Mouse (Mus musculus) brain, adult 2 months (tissue): ENCODE measurements around the gene Map4k4.

ENCODE experiments used
- DNase-seq: peaks from one replicate; pipeline ENCODE4 v3.0.0; 2011; ENCODE audit warnings: low read depth, low spot score

Map4k4 gene

GRCm38 (mm10) chr1:40033315-40033714 is 132.6 kb downstream of the Map4k4 start:
- no peak for DNase-seq

GRCm38 (mm10) chr1:40033743-40034420 is 133.2 kb downstream of the Map4k4 start:
- peak; percentile 69 for DNase-seq

DNA sequence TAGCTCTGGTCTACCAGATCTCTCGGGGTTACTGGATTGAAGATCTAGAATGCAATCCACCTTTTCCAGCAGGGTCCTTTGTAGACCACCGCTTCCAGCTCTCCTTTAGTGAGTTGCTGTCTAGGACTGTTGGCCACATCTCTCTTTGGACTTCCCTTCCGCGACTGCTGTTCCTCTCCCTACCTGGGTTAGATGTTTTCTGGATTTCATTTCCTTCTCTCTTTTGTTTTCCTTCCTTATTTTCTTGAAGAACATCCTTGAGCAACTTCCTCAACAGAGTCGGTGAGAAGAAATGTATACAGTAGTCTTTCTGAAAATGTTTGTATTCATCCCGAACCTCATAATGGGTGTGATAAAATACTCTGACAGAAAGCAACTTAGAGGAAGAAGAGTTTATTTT is 137.1 kb downstream of the Map4k4 start:
- no peak for DNase-seq

- DNase-seq = no peak
These were observed 145.0 kb downstream of the Map4k4 start for GRCm38 (mm10) chr1:40045686-40046085.

- DNase-seq = no peak
These were observed 145.9 kb downstream of the Map4k4 start for GRCm38 (mm10) chr1:40046600-40046999.

DNA sequence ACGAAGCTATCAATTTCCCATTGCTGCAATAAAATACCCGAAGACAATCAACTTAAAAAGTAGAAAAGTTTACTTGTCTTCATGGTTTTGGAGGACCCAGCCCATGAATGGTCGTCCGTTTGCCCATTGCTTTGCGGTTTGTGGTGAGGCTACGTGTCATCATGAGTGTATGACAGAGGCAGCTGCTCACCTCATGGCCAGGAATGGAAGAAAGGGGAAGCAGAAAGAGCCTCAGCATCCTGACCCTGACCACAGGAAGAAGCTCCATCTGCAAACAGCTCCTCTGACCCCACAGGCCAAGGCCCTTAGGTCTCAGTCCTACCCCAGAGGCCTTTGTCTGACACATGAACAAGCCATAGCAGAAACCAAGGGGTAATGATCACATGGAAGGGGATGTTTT is 150.4 kb downstream of the Map4k4 start:
- no peak for DNase-seq

DNA sequence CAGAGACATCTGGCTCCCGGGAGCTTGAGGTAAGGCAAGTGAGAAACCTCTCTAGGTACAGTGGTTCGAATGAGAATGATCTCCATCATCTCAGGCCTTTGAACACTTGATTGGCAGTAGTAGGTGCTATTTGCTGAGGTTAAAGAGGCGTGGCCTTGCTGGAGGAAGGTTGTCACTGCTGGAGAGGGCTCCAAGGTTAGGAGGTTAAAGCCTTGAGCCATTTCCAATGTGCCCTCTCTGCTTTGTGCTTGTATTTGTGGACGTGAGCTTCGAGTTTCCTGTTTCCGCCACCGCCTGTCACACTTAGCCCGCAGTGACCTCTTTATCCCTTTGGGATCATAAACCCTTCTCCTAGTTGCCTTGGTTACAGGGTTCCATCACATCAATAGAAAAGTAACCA is 151.4 kb downstream of the Map4k4 start:
- no peak for DNase-seq

DNA sequence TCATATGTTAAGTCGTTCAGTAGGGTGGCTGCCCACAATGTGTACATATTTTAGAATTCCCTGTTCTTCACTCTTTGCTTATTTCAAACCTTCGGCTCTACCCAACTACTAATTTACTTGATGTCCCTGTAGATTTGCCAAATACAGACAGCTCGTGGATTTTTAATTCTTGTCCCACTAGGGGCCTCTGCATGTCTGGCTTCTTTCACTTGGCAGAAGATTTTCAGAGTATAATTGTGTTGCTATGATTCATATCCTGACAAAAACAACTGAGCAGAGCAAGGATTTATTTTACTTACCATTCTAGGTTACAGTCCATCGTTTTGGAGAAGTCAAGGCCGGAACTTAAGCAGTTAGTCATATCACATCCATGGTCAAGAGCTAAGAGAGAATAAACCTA is 152.4 kb downstream of the Map4k4 start:
- DNase-seq = peak; percentile 25

- DNase-seq = no peak
These were observed 154.3 kb downstream of the Map4k4 start for GRCm38 (mm10) chr1:40055051-40055450.

- DNase-seq = peak; percentile 43
These were observed 155.2 kb downstream of the Map4k4 start for GRCm38 (mm10) chr1:40055963-40056362.

- no peak for DNase-seq
These were observed 156.6 kb downstream of the Map4k4 start for GRCm38 (mm10) chr1:40057351-40057750.

GRCm38 (mm10) chr1:40058013-40058412 is 157.3 kb downstream of the Map4k4 start:
- DNase-seq = no peak

DNA sequence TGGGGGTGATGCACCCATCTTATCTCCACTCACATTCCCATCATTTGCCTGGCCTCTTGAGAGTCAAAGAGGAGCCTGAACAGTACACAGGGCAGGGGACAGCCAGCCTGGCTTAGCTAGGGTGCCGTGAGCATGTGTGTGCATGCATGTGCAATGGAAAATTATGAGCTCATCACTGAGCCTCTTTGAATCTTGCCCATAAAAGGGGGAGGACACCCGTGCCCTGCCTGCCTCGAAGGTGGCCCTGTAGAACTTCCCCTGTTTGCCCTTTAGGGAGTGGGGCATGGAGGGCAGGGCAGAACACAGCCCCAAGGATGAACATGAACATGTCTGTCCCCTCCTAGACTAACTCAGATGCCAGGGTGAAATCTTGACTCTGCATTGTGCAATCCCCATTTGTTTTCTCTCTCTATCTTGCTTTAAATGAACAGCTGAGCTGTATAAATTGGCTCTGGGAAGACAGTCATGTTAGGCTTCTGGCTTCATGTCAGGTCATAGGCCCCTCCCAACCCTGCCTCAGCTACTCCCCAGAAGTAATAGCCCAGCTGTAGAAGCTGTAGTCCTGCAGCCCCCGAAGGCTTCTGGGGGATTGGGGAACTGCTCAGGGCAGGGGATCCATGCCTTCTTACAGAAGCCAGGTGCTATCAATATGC is 158.5 kb downstream of the Map4k4 start:
- DNase-seq = no peak

DNA sequence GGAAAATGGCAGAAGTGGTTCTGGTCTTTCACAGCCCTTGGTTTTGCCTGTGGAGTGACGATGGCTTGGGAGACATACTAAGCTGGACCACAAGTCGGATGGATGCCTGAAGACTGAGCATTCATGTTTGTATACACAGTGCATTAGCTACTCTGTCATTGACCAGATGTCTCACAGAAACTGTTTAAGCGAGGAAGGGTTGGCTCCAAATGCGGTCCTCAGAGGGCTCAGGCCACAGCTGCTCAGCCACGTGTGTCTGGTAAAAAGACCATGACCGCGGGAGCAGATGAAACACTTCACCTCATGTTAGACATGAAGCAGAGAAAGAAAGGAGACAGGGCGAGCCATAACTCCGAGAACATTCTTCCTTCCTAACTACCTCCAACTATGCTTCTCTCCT is 160.6 kb downstream of the Map4k4 start:
- no peak for DNase-seq

- DNase-seq = no peak
These were observed 162.7 kb downstream of the Map4k4 start for GRCm38 (mm10) chr1:40063409-40063808.

DNA sequence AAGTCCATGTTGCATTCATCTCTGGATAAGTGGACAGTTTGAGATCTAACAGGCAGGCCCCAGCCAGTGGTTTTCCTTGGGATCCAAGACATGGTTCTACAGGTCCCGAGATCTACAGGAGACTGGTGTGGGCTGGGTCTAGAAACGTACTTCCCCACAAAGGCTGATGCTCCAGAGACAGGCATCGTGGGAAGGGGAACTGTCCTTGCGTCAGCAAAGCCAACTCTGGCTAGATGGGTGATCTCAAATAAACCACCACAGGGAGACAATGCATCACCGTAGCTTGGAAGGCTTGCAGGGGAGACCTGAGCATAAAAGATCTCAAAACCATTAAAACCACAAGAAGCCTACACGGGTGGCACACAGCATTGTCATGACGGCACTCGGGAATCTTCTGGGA is 163.8 kb downstream of the Map4k4 start:
- DNase-seq = no peak

DNA sequence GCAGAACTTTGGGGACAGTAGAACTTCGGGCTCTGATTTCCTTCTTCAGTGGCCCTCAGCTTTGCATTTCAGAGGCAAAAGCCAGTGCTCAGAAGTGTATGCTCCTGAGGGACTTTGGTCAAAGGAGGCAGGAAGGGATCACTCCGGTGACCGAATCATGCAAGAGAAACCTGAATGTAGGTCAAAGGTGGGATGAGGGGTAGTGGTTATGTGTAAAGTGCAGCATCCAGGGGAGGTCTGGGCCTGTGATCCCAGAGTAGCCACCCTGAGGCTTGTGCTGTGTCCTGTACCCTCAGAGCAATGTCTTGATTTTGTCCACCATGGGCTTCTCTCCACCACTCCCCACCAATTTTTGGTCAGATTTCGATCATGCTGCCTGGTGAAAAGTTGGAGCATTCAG is 171.8 kb downstream of the Map4k4 start:
- no peak for DNase-seq

DNA sequence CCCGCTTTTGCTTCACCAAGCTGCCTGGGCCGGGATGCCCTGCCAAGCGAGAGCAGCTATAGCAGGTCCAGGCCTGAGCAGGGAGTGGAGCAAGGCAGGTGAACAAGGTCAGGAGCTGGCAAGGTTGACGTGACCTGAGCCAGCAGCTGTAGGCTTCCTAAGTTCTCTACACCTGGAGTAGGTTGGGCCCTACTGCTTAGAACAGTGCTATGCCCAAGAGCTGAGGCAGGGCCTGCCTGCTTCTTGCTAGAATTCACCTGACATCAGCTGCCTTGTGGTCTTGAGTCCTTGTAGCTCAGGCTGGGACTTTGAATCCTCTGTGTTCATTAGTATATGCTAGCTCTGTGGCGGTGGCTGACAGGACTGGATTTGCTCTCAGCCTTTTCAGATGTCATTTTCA is 173.1 kb downstream of the Map4k4 start, which contains the start of gene Il1r2:
Il1r2 (plus strand) TSS at position 301 of the 400 bp plus-strand sequence.
- no peak for DNase-seq
